Mouse (Mus musculus) embryonic fibroblast, embryonic 13.5 days (primary cell): ENCODE measurements around the gene Mgat5b. TPM values are rescaled to one million over a fixed set of nuclear protein-coding genes. Genes with fewer than 3 reads are reported as not detected.

Experiments used
- H3K27ac ChIP-seq: 2 replicates; pipeline ENCODE4 v1.5.1; 2012; ENCODE audit warnings: low read length, control low read depth, inconsistent platforms; ENCODE audit not compliant: insufficient read depth
- H3K4me1 ChIP-seq: 2 replicates; pipeline ENCODE4 v1.6.1; 2011; ENCODE audit warnings: low read length; ENCODE audit not compliant: control insufficient read depth, insufficient read depth
- H3K4me3 ChIP-seq: 2 replicates; pipeline ENCODE4 v1.5.1; 2011; ENCODE audit warnings: mild to moderate bottlenecking, control low read depth, low read length; ENCODE audit not compliant: insufficient read depth
- CTCF ChIP-seq: IDR thresholded peaks from 2 replicates; pipeline ENCODE4 v1.5.1; 2011; ENCODE audit warnings: mild to moderate bottlenecking, control low read depth, low read length, moderate library complexity, borderline replicate concordance; ENCODE audit not compliant: insufficient read depth
- POLR2A ChIP-seq: IDR thresholded peaks from 2 replicates; pipeline ENCODE4 v1.6.1; 2011; ENCODE audit warnings: low read depth, mild to moderate bottlenecking, control low read depth, low read length, moderate library complexity
- polyA plus RNA-seq: library from polyadenylated mRNA; stranded (reverse); fragments of >200 nt; gene quantifications from 2 replicates; pipeline ENCODE4 v1.2.4, GENCODE M21; 2011; ENCODE audit warnings: low read depth; ENCODE audit not compliant: missing spikeins, insufficient read length

The Mgat5b gene
- polyA plus RNA-seq, 1 experiment: not detected

DNA sequence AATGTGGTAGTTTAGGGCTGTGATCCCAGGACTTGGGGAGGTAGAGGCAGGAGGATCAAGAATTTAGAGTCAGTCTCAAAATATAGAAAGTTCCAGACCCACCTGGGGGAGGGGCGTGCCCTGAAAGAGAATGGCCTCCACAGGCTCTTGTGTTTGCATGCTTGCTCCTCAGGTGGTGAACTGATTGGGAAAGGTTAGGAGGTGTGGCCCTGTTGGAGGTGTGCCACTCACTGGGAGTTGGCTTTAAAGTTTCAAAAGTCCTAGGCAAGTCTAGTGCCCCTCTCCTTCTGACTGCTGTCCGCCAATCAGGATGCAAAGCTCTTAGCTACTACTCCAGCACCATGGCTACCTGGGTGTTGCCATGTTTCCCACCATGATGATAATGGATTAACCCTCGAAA lies 3.4 kb upstream of the Mgat5b start:
- Histone ChIP-seq H3K27ac (no peak overlapping the region), H3K4me1 (no peaks in the 10 kb centered on the region), H3K4me3 (no peak overlapping the region)
- no peak for TF ChIP-seq CTCF
- TF ChIP-seq POLR2A: no peak

DNA sequence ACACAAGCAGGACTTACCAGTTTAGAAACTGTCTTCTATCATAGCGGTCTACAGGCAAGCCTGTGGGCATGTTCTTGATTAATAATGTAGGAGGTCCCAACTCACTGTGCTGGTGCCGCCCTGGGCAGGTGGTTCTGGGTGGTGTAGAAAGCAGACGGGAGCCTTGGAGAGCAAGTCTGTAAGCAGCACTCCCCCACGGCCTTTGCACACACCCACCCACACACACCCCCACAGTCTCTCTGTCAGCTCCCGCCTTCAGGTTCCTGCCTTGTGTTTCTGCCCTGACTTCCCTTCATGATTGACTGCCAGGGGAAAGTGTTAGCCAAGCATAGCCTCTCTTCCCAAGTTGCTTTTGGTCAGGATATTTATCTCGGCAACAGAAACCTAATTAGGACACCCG lies 1.3 kb upstream of the Mgat5b start:
- no peak overlapping the region for H3K4me3 ChIP-seq
- no peaks in the 10 kb centered on the region for H3K4me1 ChIP-seq
- TF ChIP-seq CTCF (no peak), POLR2A (no peak)
- H3K27ac ChIP-seq: no peak overlapping the region

DNA sequence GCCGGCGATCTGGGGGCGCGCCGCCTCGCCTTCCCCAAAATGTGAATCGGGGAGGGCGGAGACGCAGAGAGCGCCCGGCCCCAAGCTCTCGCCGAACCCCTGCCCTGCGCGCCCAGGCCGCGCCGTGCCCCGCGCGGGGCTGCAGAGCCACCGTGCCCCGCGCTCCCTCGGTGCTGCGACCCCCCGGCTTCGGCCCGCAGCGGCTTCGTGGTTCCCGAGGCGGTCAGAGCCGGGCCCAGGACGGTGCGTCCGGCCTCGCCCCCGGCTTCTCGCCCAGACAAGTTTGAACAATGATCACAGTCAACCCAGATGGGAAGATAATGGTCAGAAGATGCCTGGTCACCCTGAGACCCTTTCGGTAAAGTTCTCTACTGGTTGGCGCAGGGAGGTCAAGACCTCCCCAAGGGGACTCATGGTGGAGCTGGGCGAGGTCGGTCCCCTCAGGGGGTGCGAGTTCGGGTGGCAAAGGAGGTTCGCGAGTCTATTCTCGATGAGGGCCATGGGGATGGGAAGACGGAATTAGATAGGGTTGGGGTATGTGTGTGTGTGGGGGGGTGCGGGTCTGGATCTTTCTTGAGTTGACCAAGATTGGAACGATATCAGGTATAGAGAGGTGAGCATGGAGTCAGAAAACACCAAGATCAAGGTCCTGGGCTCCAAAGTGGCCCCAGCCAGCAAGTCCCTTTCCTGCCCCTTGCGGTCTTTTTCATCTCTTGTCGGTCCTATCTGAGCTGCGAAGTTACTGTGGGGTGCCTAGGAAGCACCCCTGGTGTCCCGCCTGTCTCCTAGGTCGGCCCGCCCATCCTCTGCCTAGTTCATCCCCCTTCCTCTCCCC lies 740 bp downstream of the Mgat5b start:
- Histone ChIP-seq H3K27ac (no peak overlapping the region), H3K4me3 (no peak overlapping the region), H3K4me1 (no peaks in the 10 kb centered on the region)
- TF ChIP-seq CTCF: no peak

DNA sequence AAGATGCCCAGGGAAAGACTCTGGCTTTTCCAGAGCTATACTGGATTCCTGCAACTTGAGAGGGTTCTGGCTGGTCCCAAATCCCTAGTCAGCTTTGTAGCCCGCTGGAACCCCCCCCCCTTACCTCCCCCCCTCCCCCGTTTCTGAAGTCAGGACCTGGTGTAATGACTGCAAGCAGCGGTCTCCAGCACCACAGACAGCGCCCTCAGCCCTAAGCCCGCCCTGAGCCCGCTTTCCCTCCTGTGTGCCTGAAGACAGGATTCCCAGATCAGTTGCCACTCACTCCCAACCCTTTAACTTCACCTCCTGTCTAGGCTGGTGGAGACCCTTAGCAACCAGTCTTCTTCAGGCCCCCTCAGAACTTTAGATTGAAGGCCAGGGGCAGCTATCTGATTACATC lies 2.1 kb downstream of the Mgat5b start:
- no peak overlapping the region for H3K27ac ChIP-seq
- H3K4me3 ChIP-seq: no peak overlapping the region
- H3K4me1 ChIP-seq: no peaks in the 10 kb centered on the region
- TF ChIP-seq POLR2A (no peak), CTCF (no peak)

DNA sequence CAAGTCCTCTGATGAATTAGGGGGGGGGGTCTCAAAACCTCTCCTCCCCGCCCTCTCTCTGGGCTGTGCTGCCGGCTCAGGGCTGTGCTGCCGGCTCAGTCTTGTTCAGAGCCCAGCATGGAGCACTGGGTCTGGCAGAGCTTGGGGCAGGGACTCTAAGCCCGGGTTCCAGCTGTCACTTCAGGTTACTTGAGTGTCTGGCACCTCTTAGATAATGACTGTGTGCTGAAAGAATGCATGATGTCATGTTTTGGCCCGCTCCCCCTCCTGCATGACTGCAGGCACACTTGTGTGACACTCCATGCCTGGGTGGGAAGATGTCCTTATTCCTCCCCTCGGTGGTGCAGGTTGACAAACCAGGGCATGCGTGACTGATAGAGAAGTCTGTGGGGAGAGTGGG lies 3.4 kb downstream of the Mgat5b start:
- no peak overlapping the region for H3K4me3 ChIP-seq
- TF ChIP-seq CTCF (no peak), POLR2A (no peak)
- no peaks in the 10 kb centered on the region for H3K4me1 ChIP-seq
- no peak overlapping the region for H3K27ac ChIP-seq

DNA sequence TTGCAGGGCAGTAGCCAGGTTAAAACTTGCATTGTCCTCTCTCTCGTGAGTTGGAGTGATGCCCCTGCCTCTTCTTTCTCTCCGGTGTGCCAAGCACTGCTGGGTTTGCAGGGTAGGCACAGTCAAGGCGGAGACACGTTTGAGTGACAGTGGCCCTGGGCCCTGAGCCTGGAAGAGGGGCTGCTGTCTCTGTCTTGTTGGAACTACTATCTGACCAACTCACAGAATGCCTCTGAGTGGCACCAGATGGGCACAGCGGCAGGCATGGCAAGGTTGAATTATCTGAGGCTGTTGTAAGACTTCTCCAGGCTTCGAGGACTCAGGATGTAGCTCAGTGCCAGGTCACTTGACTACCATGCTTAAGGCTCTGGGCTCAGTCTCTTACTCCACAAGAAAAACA lies 9.4 kb downstream of the Mgat5b start:
- H3K4me3 ChIP-seq: no peak overlapping the region
- no peak overlapping the region for H3K27ac ChIP-seq
- no peaks in the 10 kb centered on the region for H3K4me1 ChIP-seq
- TF ChIP-seq POLR2A (no peak), CTCF (no peak)

DNA sequence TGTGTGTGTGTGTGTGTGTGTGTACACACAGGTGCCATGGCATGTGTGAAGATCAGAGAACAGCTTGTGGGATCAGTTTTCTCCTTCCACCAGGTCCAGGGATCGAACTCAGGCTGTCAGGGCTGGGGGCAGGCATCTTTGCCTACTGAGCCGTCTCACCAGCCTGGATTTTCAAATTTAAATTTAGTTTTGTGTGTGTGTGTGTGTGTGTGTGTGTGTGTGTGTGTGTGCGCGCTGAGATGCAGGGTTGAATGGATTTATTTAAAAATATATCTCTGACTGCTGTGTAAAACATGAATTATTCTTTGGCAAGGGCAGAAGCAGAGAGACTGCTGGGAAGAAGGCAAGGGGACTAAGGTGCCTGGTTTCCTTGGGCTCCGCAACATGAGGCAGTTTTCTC lies 16.2 kb downstream of the Mgat5b start:
- Histone ChIP-seq H3K4me3 (no peak overlapping the region), H3K4me1 (no peaks in the 10 kb centered on the region), H3K27ac (no peak overlapping the region)
- TF ChIP-seq POLR2A (no peak), CTCF (no peak)

DNA sequence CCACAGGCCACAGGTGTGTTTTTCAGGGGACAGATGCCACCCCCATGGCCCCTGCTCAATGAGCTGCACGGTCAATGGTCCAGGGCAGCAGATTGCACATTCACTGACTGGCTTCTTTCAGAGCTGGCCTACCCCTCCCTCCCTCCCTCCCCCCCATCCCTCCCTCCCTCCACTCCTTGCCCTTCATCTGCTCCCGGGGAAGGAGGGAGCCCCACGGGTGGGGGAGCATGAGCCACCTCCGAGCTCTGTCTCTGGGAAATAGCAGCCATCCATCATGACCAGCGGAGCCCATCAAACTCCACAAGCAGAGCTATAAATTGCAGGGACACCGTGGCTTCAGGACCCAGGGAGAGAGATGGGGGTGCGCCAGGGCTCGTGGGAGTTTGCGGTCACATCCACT lies 16.7 kb downstream of the Mgat5b start:
- no peak for TF ChIP-seq POLR2A
- no peak for TF ChIP-seq CTCF
- Histone ChIP-seq H3K4me1 (no peaks in the 10 kb centered on the region), H3K4me3 (no peak overlapping the region), H3K27ac (no peak overlapping the region)

DNA sequence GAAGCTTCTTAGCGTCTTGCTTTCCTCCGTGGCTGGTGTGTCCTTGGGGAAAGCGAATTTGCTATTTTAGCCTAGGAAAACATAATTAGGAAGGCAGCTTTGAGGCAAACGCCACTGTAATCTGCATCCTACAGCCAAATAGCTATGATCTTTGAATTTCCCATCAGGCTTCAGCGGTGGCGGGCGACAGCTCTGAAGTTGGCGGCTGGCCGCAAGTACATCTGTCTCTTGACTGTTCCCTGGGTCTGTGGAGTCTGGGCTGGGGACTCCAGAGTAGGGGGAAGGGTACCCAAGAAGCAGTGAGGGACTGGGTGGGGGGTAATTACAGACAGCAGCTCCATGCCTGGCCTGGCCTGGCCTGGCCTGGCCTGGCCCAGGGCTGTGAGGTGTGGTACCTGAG lies 17.3 kb downstream of the Mgat5b start:
- Histone ChIP-seq H3K4me1 (no peaks in the 10 kb centered on the region), H3K4me3 (no peak overlapping the region), H3K27ac (no peak overlapping the region)
- TF ChIP-seq CTCF: no peak

DNA sequence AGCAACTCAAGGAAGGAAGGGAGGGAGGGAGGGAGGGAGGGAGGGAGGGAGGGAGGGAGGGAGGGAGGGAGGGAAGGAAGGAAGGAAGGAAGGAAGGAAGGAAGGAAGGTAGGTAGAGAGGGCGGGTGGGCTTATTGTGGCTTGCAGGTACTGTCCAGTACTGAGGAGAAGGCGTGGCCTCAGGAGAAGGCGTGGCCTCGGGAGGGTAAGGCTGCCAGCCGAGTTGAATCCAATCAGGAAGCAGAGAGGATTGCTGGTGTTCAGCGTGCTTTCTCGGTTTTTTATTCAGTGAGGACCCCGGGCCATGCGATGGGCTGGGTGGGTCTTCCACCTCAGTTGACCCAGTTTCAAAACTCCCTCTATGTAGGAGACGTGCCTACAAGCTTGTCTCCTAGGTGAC lies 18.5 kb downstream of the Mgat5b start:
- TF ChIP-seq POLR2A (no peak), CTCF (no peak)
- Histone ChIP-seq H3K4me3 (no peak overlapping the region), H3K4me1 (no peaks in the 10 kb centered on the region), H3K27ac (no peak overlapping the region)
